Mouse (Mus musculus): ENCODE measurements around the gene Pax1. TPM values are rescaled to one million over a fixed set of nuclear protein-coding genes. Genes with fewer than 3 reads are reported as not detected.

The Pax1 gene
- polyA plus RNA-seq, 1 experiment, result not detected

- no peak for TF ChIP-seq GATA1 (IDR thresholded peaks at IDR 0.05; ENCODE audit: low read length)
Measured at GRCm38 (mm10) chr2:147367246-147367820, 5.6 kb downstream of the Pax1 start.

- no peak for TF ChIP-seq GATA1 (IDR thresholded peaks at IDR 0.05; ENCODE audit: low read length)
Measured at GRCm38 (mm10) chr2:147367911-147368591, 6.3 kb downstream of the Pax1 start.

GRCm38 (mm10) chr2:147369561-147369960 is 7.8 kb downstream of the Pax1 start:
- no peak for TF ChIP-seq GATA1 (IDR thresholded peaks at IDR 0.05; ENCODE audit: low read length)

GRCm38 (mm10) chr2:147370091-147370490 is 8.4 kb downstream of the Pax1 start:
- TF ChIP-seq GATA1 (IDR thresholded peaks at IDR 0.05; ENCODE audit: low read length), result no peak

GRCm38 (mm10) chr2:147371289-147371688 is 9.6 kb downstream of the Pax1 start:
- TF ChIP-seq GATA1 (IDR thresholded peaks at IDR 0.05; ENCODE audit: low read length), result no peak

- TF ChIP-seq GATA1 (IDR thresholded peaks at IDR 0.05; ENCODE audit: low read length), result no peak
Measured at GRCm38 (mm10) chr2:147371840-147372239, 10.1 kb downstream of the Pax1 start.

GRCm38 (mm10) chr2:147372947-147373666 is 11.4 kb downstream of the Pax1 start:
- TF ChIP-seq GATA1 (IDR thresholded peaks at IDR 0.05; ENCODE audit: low read length), result no peak

GRCm38 (mm10) chr2:147373667-147374007 is 11.9 kb downstream of the Pax1 start:
- TF ChIP-seq GATA1 (IDR thresholded peaks at IDR 0.05; ENCODE audit: low read length), result no peak

- TF ChIP-seq GATA1 (IDR thresholded peaks at IDR 0.05; ENCODE audit: low read length), result no peak
Measured at GRCm38 (mm10) chr2:147374245-147374644, 12.5 kb downstream of the Pax1 start.

GRCm38 (mm10) chr2:147375019-147375715 is 13.4 kb downstream of the Pax1 start:
- no peak for TF ChIP-seq GATA1 (IDR thresholded peaks at IDR 0.05; ENCODE audit: low read length)

- no peak for TF ChIP-seq GATA1 (IDR thresholded peaks at IDR 0.05; ENCODE audit: low read length)
Measured at GRCm38 (mm10) chr2:147378934-147379333, 17.2 kb downstream of the Pax1 start.

GRCm38 (mm10) chr2:147383373-147383772 is 21.6 kb downstream of the Pax1 start:
- no peak for TF ChIP-seq GATA1 (IDR thresholded peaks at IDR 0.05; ENCODE audit: low read length)

GRCm38 (mm10) chr2:147386949-147387348 is 25.2 kb downstream of the Pax1 start:
- TF ChIP-seq GATA1 (IDR thresholded peaks at IDR 0.05; ENCODE audit: low read length), result no peak

GRCm38 (mm10) chr2:147409323-147409722 is 47.6 kb downstream of the Pax1 start:
- TF ChIP-seq GATA1 (IDR thresholded peaks at IDR 0.05; ENCODE audit: low read length), result no peak

- no peak for TF ChIP-seq GATA1 (IDR thresholded peaks at IDR 0.05; ENCODE audit: low read length)
Measured at GRCm38 (mm10) chr2:147415037-147415436, 53.3 kb downstream of the Pax1 start.
